ENCODE assay signal across 24 mouse cellular contexts in genomic region chr19:6872701-6873100, GRCm38 (mm10). TPM values are rescaled to one million over a fixed set of nuclear protein-coding genes. Genes with fewer than 3 reads are reported as not detected.
DNase-seq lines count a peak whose midpoint lies in the region; ATAC-seq and TF ChIP-seq lines count a peak whose summit lies in the region.
"Had no signal": no experiment of that assay in that cellular context is flagged by ENCODE, and none has a peak within 500 bp of the region (broad histone marks: within the 10 kb centered on the region; RNA-seq: fewer than 3 reads in every experiment).

No protein-coding gene starts in this region.

- no peak for TF ChIP-seq POLR2A in liver, adult 2 months (IDR thresholded peaks at IDR 0.05; ENCODE audit: extremely low read depth, insufficient read depth, low read length)

- no peaks in the 10 kb centered on the region for H3K79me2 ChIP-seq in liver, adult 2 months (ENCODE audit: control insufficient read depth, insufficient read depth, low read length)
- no peaks in the 10 kb centered on the region for H3K79me2 ChIP-seq in macrophage (ENCODE audit: inconsistent target)

- no peaks in the 10 kb centered on the region for H3K36me3 ChIP-seq in liver, adult 2 months (ENCODE audit: control insufficient read depth, insufficient read depth, low read length)
- H3K36me3 ChIP-seq in liver, postnatal 0 days (replicated peaks; ENCODE audit: insufficient read depth, low read length), result no peaks in the 10 kb centered on the region
- no peaks in the 10 kb centered on the region for H3K36me3 ChIP-seq in macrophage (ENCODE audit: inconsistent target)
- H3K36me3 ChIP-seq: forebrain, embryonic 10.5 days; hindbrain, embryonic 12.5 days; hindbrain, embryonic 15.5 days had no signal

- no peaks in the 10 kb centered on the region for H3K9me3 ChIP-seq in liver, postnatal 0 days (ENCODE audit: low read length)
- H3K9me3 ChIP-seq: forebrain, embryonic 10.5 days; forebrain, embryonic 13.5 days; hindbrain, embryonic 12.5 days; hindbrain, embryonic 15.5 days had no signal

- ATAC-seq in CD4-positive, CD25-positive, alpha-beta regulatory T cell, adult 4 months, result no peak
- no peak for ATAC-seq in liver, postnatal 0 days
- no peak for ATAC-seq in frontal cortex, adult (ENCODE audit: low TSS enrichment)
- ATAC-seq: forebrain, embryonic 13.5 days; forebrain, embryonic 16.5 days; Patski had no signal

- TF ChIP-seq EP300 in liver, postnatal 0 days (IDR thresholded peaks at IDR 0.05; ENCODE audit: low read depth), result no peak

- no peak overlapping the region for H3K27ac ChIP-seq in liver, adult 2 months (replicated peaks; ENCODE audit: insufficient read depth, low read depth, low read length)
- no peak overlapping the region; the same call in 1 of the 2 replicates for H3K27ac ChIP-seq in liver, postnatal 0 days (ENCODE audit: low read depth)
- H3K27ac ChIP-seq in macrophage, result peak overlapping the region; percentile 82
- H3K27ac ChIP-seq: forebrain, embryonic 10.5 days; forebrain, embryonic 13.5 days; gastrocnemius, adult 2 months; heart, adult 2 months; hindbrain, embryonic 12.5 days; hindbrain, embryonic 15.5 days had no signal

- no peak overlapping the region for H3K4me2 ChIP-seq in liver, postnatal 0 days (ENCODE audit: low read depth, low read length)
- H3K4me2 ChIP-seq: forebrain, embryonic 13.5 days; heart, embryonic 11.5 days; hindbrain, embryonic 12.5 days; hindbrain, embryonic 15.5 days had no signal

- H3K4me3 ChIP-seq in liver, adult 2 months (ENCODE audit: insufficient read depth, low read depth, low read length), result no peak overlapping the region
- H3K4me3 ChIP-seq in liver, postnatal 0 days (ENCODE audit: low read depth, low read length), result no peak overlapping the region
- no peak overlapping the region for H3K4me3 ChIP-seq in macrophage (ENCODE audit: inconsistent target)
- H3K4me3 ChIP-seq: forebrain, embryonic 10.5 days; forebrain, embryonic 13.5 days; gastrocnemius, adult 2 months; heart, adult 2 months; hindbrain, embryonic 12.5 days; hindbrain, embryonic 15.5 days had no signal

- no peak overlapping the region for H3K9ac ChIP-seq in liver, adult 2 months (ENCODE audit: low read depth, low read length)
- H3K9ac ChIP-seq in liver, postnatal 0 days (replicated peaks), result no peak overlapping the region
- H3K9ac ChIP-seq: forebrain, embryonic 13.5 days; hindbrain, embryonic 12.5 days; hindbrain, embryonic 15.5 days had no signal

- peaks cover 7% of the 10 kb centered on the region; the same call in 1 of the 2 replicates for H3K4me1 ChIP-seq in liver, adult 2 months (ENCODE audit: control insufficient read depth, insufficient read depth, low read length)
- H3K4me1 ChIP-seq in liver, postnatal 0 days (ENCODE audit: insufficient read depth), result peaks cover 16% of the 10 kb centered on the region
- H3K4me1 ChIP-seq: forebrain, embryonic 13.5 days; hindbrain, embryonic 12.5 days; hindbrain, embryonic 15.5 days had no signal

- peak; percentile 1 for DNase-seq in CD4-positive, CD25-positive, alpha-beta regulatory T cell, adult 2 months (ENCODE audit: low read depth, low spot score)
- DNase-seq in liver, adult 2 months (ENCODE audit: extremely low read depth, low read depth, low spot score), result peak; percentile 14
- DNase-seq in liver, postnatal 0 days, result no peak
- DNase-seq in A20 (ENCODE audit: low read depth, low spot score), result peak; percentile 50
- DNase-seq in gastrocnemius, postnatal 25 days, result no peak
- DNase-seq: adrenal gland, postnatal 10 days; adrenal gland, postnatal 36 days; B cell, adult 2 months; cerebellum, adult 11 months; cerebellum, adult 2 months; cerebellum, adult 9-11 months; gastrocnemius, adult 2 months; gastrocnemius, postnatal 14 days; heart, adult 2 months had no signal

- WGBS in liver, adult 2 months, result 74% methylated on average over 3 of the region's 3 CpGs
- 51% methylated on average over 3 of the region's 3 CpGs for WGBS in liver, postnatal 0 days (ENCODE audit: insufficient replicate concordance)
- 62% methylated on average over 3 of the region's 3 CpGs for WGBS in macrophage (ENCODE audit: missing documents)

- H3K27me3 ChIP-seq in liver, adult 2 months (ENCODE audit: control insufficient read depth, insufficient read depth, low read length), result no peaks in the 10 kb centered on the region
- no peaks in the 10 kb centered on the region for H3K27me3 ChIP-seq in liver, postnatal 0 days (ENCODE audit: insufficient read depth, low read length)
- H3K27me3 ChIP-seq: forebrain, embryonic 13.5 days; hindbrain, embryonic 12.5 days; hindbrain, embryonic 15.5 days; Patski had no signal

- no peak for TF ChIP-seq CTCF in liver, adult 2 months (IDR thresholded peaks at IDR 0.05; ENCODE audit: low read depth, low read length)
- no peak for TF ChIP-seq CTCF in liver, postnatal 0 days (IDR thresholded peaks at IDR 0.05; ENCODE audit: low read depth)

RNA-seq across cellular contexts. Expression of gene Ccdc88b, which starts 14.7 kb away (rescaled TPM):
- 1 to 10 TPM; 3.1 to 5.2 TPM for polyA plus RNA-seq in CD4-positive, CD25-positive, alpha-beta regulatory T cell, adult 4 months (2017; shearing (Covaris generic))
- 0.60 and 1.4 TPM in 2 replicates for total RNA-seq in liver, adult 2 months (2014; rRNA removed)
- polyA plus RNA-seq in liver, adult 2 months (2012; rRNA removed), result 1.9 TPM in 2 replicates
- 2.6 and 2.8 TPM in 2 replicates for polyA plus RNA-seq in liver, postnatal 0 days (2015; fragmentation: Nextera tagmentation; extraction: Ambion mirVana)
- total RNA-seq in macrophage (2018; cell fraction: chromatin; rRNA removed), result 100 to 1,000 TPM in 20 of 26 experiments, 10 to 100 TPM in 6; 61.5 to 528 (median 169) TPM
- 10 to 100 TPM; 23.7 to 58.1 (median 40.5) TPM for total RNA-seq in macrophage (2018; cell fraction: cytosol; rRNA removed)
- 100 to 1,000 TPM in 14 of 26 experiments, 10 to 100 TPM in 12; 39.5 to 274 (median 109) TPM for total RNA-seq in macrophage (2018; cell fraction: nucleus; rRNA removed)
- 16.2 to 28.6 TPM (median 21.1 TPM) in 3 replicates for polyA plus RNA-seq in macrophage (2018)
- total RNA-seq in gastrocnemius, postnatal 25 days (2021), result under 1 TPM; 0.40 to 0.41 TPM

RNA-seq across cellular contexts. Expression of gene Rps6ka4, which starts 32.3 kb away (rescaled TPM):
- polyA plus RNA-seq in CD4-positive, CD25-positive, alpha-beta regulatory T cell, adult 4 months (2017; shearing (Covaris generic)), result 1 to 10 TPM; 6.4 to 8.3 TPM
- 3.9 and 5.8 TPM in 2 replicates for total RNA-seq in liver, adult 2 months (2014; rRNA removed)
- polyA plus RNA-seq in liver, adult 2 months (2012; rRNA removed), result 7.8 and 8.4 TPM in 2 replicates
- 4.2 and 5.2 TPM in 2 replicates for polyA plus RNA-seq in liver, postnatal 0 days (2015; fragmentation: Nextera tagmentation; extraction: Ambion mirVana)
- 100 to 1,000 TPM in 3 of 26 experiments, 10 to 100 TPM in 23; 20.7 to 276 (median 45.8) TPM for total RNA-seq in macrophage (2018; cell fraction: chromatin; rRNA removed)
- total RNA-seq in macrophage (2018; cell fraction: cytosol; rRNA removed), result 10 to 100 TPM; 20.8 to 44.8 (median 28.9) TPM
- 10 to 100 TPM; 18.4 to 95.2 (median 38.5) TPM for total RNA-seq in macrophage (2018; cell fraction: nucleus; rRNA removed)
- 15.5 to 39.8 TPM (median 30.3 TPM) in 3 replicates for polyA plus RNA-seq in macrophage (2018)
- total RNA-seq in gastrocnemius, postnatal 25 days (2021), result 1 to 10 TPM; 6.7 to 7.2 TPM

RNA-seq across cellular contexts. Expression of gene Trmt112, which starts 36.8 kb away (rescaled TPM):
- 100 to 1,000 TPM; 214 to 232 TPM for polyA plus RNA-seq in CD4-positive, CD25-positive, alpha-beta regulatory T cell, adult 4 months (2017; shearing (Covaris generic))
- 30.7 and 43.6 TPM in 2 replicates for total RNA-seq in liver, adult 2 months (2014; rRNA removed)
- 89.7 and 101 TPM in 2 replicates for polyA plus RNA-seq in liver, adult 2 months (2012; rRNA removed)
- polyA plus RNA-seq in liver, postnatal 0 days (2015; fragmentation: Nextera tagmentation; extraction: Ambion mirVana), result 67.1 and 68.6 TPM in 2 replicates
- total RNA-seq in macrophage (2018; cell fraction: chromatin; rRNA removed), result 10 to 100 TPM; 15.0 to 55.4 (median 28.3) TPM
- total RNA-seq in macrophage (2018; cell fraction: cytosol; rRNA removed), result 100 to 1,000 TPM in 1 of 26 experiments, 10 to 100 TPM in 25; 50.6 to 102 (median 84.3) TPM
- 100 to 1,000 TPM in 1 of 26 experiments, 10 to 100 TPM in 25; 23.1 to 102 (median 67.4) TPM for total RNA-seq in macrophage (2018; cell fraction: nucleus; rRNA removed)
- 70.0 to 96.1 TPM (median 81.1 TPM) in 3 replicates for polyA plus RNA-seq in macrophage (2018)
- 10 to 100 TPM; 28.8 to 32.2 TPM for total RNA-seq in gastrocnemius, postnatal 25 days (2021)

RNA-seq across cellular contexts. Expression of gene Prdx5, which starts 37.2 kb away (rescaled TPM):
- 100 to 1,000 TPM; 224 to 246 TPM for polyA plus RNA-seq in CD4-positive, CD25-positive, alpha-beta regulatory T cell, adult 4 months (2017; shearing (Covaris generic))
- 403 and 615 TPM in 2 replicates for total RNA-seq in liver, adult 2 months (2014; rRNA removed)
- 364 and 379 TPM in 2 replicates for polyA plus RNA-seq in liver, adult 2 months (2012; rRNA removed)
- 371 and 389 TPM in 2 replicates for polyA plus RNA-seq in liver, postnatal 0 days (2015; fragmentation: Nextera tagmentation; extraction: Ambion mirVana)
- total RNA-seq in macrophage (2018; cell fraction: chromatin; rRNA removed), result 100 to 1,000 TPM in 14 of 26 experiments, 10 to 100 TPM in 12; 23.7 to 378 (median 132) TPM
- total RNA-seq in macrophage (2018; cell fraction: cytosol; rRNA removed), result 1,000 to 10,000 TPM in 6 of 26 experiments, 100 to 1,000 TPM in 20; 242 to 1,163 (median 634) TPM
- 100 to 1,000 TPM in 22 of 26 experiments, 10 to 100 TPM in 4; 59.1 to 620 (median 234) TPM for total RNA-seq in macrophage (2018; cell fraction: nucleus; rRNA removed)
- polyA plus RNA-seq in macrophage (2018), result 147 to 393 TPM (median 352 TPM) in 3 replicates
- 100 to 1,000 TPM; 212 to 215 TPM for total RNA-seq in gastrocnemius, postnatal 25 days (2021)

RNA-seq across cellular contexts. Expression of gene Esrra, which starts 48.9 kb away (rescaled TPM):
- polyA plus RNA-seq in CD4-positive, CD25-positive, alpha-beta regulatory T cell, adult 4 months (2017; shearing (Covaris generic)), result 1 to 10 TPM; 2.2 to 5.7 TPM
- total RNA-seq in liver, adult 2 months (2014; rRNA removed), result 25.9 and 27.7 TPM in 2 replicates
- 36.6 and 40.6 TPM in 2 replicates for polyA plus RNA-seq in liver, adult 2 months (2012; rRNA removed)
- polyA plus RNA-seq in liver, postnatal 0 days (2015; fragmentation: Nextera tagmentation; extraction: Ambion mirVana), result 7.7 and 8.2 TPM in 2 replicates
- 100 to 1,000 TPM in 19 of 26 experiments, 10 to 100 TPM in 7; 69.4 to 227 (median 145) TPM for total RNA-seq in macrophage (2018; cell fraction: chromatin; rRNA removed)
- 10 to 100 TPM; 19.1 to 43.0 (median 29.9) TPM for total RNA-seq in macrophage (2018; cell fraction: cytosol; rRNA removed)
- 100 to 1,000 TPM in 3 of 26 experiments, 10 to 100 TPM in 23; 55.8 to 110 (median 84.3) TPM for total RNA-seq in macrophage (2018; cell fraction: nucleus; rRNA removed)
- polyA plus RNA-seq in macrophage (2018), result 11.0 to 32.7 TPM (median 31.3 TPM) in 3 replicates
- total RNA-seq in gastrocnemius, postnatal 25 days (2021), result 10 to 100 TPM; 86.8 to 89.5 TPM

Comparison
In these comparisons a context has a peak if more than half of its experiments do, and no peak if none do; other contexts are left out.
1. DNase-seq: peak in CD4-positive, CD25-positive, alpha-beta regulatory T cell, adult 2 months (single experiment), liver, adult 2 months (single experiment) and A20 (single experiment); none in liver, postnatal 0 days (single experiment) and gastrocnemius, postnatal 25 days (single experiment).